Mouse (Mus musculus): ENCODE results near the gene Abhd4. TPM values are rescaled to one million over a fixed set of nuclear protein-coding genes. Genes with fewer than 3 reads are reported as not detected.

Gene Abhd4
- total RNA-seq, 2 experiments from 2014 or later, result 20.4 to 44.2 TPM

DNA sequence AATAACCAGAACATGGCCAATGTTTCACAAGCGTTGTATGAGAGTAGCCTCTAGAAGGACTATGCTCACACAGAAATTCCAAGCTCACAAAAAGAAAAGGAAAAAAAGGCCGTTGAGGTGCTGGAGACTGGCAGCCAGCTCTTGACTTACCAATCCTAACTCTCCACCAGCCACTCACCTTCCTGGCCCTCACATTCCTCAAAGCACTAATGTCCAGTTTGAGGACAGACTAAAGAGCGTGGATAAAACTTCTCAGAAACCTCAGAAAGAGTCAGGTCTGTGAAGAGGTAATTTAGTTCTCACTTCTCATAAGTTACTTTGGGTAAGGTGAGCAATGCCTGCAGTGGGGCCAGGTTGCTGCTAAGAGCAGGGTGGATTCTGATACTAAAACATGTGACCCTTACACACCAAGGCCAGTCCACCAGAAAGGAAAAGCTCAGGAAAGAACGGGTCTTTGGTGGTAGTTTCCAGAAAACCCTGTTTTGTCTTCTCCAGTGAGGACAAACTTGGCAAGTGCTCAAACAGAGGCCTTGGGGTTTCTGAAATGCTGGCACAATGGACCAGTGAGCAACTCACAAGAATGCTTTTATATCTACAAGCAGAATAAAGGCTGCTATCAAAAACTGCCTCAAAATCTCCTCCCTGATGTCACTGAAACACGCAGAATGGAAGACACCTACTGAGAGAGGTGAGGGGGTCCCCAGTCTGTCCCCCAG lies 18.0 kb upstream of the Abhd4 start:
- no peak for ATAC-seq (replicated peaks; ENCODE audit: poor library complexity)

DNA sequence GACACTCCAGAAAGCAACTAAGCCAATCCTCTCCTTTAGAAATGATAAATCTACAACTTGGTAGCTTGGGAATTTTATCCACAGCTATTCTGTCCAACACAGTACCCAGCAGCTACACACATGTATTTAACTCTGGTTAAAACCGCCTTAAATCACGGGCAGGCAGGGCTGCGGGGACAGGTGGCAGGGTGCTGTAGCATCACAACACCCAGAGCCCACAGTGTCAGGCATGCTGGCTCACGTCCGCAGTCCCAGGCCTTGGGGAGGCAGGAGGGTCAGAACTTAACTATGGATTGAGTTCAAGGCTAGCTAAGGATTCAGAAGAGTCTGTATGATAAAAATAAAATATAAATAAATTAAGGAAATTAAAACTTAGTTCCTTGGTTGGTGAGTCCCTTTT lies 17.1 kb upstream of the Abhd4 start:
- no peak for ATAC-seq (replicated peaks; ENCODE audit: poor library complexity)

DNA sequence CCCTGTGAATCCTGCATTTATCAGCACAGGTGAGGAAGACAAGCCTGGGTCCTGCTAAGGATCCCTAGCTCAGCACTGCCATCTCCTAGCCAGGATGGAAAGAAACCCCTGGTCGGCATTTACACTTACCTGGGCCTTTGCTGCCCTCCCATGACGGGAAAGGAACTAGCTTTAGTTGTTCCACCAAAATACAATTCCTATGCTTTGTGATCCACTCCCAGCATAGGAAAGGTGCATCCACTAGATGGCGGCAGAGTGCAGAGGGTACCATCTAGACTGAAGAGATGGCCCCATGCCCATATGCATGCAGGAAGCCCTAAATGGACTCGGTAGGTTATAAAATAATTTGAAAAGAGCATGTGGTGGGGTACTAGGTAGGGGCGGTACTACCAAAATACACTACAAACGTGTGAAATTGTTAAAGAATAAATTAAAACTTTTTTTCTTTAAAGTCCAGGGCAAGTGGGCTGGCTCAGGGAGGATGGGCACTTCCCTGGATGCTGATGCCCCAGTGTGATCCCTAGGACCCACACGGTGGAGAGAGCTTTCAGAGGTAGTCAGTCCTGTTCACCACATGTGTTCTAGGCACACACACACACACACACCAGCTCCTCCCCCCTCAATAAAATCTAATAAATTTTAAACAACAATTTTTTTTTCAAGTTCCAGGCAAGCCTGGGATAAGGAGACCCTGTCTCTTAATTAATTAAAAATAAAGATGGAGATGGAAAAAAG lies 14.8 kb upstream of the Abhd4 start:
- ATAC-seq (replicated peaks; ENCODE audit: poor library complexity), result peak; percentile 96

DNA sequence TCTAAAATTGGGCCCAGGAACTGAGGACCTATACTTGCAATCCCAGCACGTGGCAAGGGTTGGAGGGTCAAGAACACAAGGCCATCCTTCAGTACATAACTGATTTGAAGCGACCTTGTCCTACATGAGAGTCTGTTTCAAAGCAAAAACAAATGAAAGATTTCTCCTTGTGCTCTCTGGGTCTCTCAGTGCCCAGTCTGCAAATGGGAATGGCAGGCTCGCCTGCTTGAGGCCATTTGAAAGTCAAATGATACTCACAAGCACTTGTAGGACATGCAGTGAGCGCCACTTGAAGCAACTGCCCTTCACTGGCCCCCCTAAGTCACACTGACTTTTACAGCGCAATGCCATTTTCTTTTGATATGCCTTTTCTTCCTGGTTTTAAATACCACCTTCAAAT lies 13.4 kb upstream of the Abhd4 start:
- ATAC-seq (replicated peaks; ENCODE audit: poor library complexity), result no peak

DNA sequence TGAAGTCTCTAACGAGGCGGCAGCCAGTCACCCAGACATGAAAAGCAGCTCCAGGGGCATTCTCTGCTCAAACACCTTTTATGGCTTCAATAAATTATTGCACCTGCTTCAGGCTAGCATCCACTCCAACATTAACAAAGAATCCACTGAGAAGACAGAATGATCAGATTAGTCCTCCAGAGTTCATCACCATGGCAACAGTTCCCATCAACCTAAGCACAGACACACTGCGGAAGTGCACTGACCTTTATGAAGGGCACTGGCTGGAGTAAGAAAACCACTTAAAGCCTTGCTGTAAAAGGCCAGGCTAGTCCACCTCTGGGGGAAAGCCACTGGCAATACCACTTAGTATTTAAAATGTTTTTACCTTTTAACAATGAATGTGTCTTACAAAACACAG lies 9.8 kb upstream of the Abhd4 start:
- ATAC-seq (replicated peaks; ENCODE audit: poor library complexity), result no peak

DNA sequence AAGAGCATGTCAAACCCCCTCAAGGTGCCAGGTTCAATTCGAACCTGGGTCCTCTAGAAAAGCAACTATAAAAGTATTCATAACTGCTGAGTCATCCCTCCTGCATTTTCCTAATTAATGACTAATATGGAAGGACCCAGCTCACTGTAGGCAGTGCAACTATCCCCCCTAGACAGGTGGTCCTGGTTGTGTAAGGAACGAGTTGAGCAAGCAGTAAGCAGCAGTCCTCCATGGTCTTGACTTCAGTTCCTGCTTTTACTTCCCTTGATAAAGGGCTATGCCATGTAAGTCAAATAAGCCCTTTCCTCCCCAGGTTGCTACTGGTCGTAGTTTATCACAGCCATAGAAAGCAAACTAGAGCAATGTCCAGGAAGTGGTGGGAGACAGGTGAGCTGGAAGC lies 7.8 kb upstream of the Abhd4 start:
- peak; percentile 80 for ATAC-seq (replicated peaks; ENCODE audit: poor library complexity)

DNA sequence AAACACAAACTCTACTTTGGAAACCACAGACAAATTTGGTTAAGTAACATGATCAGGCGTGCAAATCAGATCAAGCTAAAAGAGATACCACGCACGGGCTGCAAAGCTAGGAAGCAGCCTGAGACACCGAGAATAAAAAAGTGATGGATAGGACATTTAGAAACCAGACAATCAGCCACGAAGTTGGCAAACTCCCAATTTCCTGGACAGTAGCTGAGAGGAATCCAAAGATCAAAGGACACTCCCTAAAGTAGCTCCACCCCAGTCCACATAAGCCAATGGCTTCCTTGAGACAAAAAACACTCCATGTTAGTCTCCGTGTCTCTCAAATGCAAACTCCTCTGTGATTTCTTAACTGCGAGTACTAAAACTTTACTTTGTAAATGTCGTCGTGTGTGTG lies 4.7 kb upstream of the Abhd4 start:
- ATAC-seq (replicated peaks; ENCODE audit: poor library complexity), result no peak

DNA sequence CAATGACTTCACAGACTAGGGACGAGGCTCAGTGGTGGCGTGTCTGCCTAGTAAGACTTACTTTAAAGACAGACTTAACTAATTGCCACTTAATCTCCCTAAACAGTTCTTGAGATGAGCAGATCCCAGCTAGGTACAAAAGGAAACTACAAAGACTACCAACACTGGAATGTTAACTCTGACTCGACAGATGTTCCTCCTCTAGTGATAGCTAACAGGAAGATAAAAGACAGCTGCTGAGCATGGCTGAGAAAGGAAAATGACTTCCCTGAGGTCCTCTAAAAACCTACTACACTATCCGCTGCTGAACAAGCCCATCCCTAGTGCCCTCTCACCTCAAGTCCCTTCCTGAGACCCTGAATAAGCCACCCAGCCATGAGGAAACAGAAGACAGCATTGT lies 3.9 kb upstream of the Abhd4 start:
- no peak for ATAC-seq (replicated peaks; ENCODE audit: poor library complexity)

DNA sequence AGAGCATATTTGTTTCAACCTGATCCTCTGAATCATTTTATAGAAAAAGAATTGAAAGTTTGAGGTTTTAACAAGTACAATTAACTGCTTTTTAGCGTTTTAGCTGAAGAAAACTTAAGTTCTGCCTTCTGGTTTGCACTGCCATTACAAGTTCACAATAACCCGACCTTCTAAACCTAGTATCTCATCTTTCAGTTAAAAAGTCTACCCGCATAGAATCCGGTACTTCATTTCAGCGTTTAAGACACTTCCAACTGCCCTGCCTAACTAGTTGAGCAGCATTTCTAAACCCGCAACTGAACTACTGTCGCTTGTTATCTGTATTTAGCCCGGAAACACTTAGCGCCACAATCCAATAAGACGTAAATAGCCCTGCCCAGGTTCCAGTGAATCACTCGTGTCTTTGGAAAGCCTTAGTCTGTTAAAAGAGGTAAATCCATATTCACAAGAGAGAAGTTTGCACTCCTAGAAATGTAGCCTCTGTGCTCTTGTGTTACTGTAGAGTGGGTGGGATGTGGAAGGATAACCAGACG lies 748 bp downstream of the Abhd4 start:
- no peak for ATAC-seq (replicated peaks; ENCODE audit: poor library complexity)

DNA sequence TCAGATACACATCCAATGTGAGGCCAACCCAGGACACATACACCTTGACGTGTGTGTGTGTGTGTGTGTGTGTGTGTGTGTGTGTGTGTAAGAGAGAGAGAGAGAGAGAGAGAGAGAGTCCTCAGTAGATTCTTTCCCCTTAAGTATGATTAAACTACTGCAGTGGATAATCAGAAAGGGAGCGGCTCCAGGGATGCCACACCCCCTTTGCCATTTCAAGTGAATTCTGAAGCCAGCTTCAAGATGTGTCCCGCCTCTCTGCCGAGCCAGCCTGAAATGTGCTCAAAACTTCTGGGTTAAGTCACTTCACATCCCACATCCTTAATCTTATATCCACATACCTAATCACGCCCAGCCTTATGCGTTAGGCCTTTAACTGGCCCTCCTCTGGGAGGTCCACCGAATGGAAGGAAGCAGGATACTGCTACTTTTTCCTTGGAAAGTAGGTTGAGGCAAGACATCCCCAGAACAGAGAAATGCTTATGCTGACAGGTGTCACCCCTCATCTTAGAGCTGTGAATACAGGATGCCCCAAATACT lies 4.2 kb downstream of the Abhd4 start:
- ATAC-seq (replicated peaks; ENCODE audit: poor library complexity), result no peak

DNA sequence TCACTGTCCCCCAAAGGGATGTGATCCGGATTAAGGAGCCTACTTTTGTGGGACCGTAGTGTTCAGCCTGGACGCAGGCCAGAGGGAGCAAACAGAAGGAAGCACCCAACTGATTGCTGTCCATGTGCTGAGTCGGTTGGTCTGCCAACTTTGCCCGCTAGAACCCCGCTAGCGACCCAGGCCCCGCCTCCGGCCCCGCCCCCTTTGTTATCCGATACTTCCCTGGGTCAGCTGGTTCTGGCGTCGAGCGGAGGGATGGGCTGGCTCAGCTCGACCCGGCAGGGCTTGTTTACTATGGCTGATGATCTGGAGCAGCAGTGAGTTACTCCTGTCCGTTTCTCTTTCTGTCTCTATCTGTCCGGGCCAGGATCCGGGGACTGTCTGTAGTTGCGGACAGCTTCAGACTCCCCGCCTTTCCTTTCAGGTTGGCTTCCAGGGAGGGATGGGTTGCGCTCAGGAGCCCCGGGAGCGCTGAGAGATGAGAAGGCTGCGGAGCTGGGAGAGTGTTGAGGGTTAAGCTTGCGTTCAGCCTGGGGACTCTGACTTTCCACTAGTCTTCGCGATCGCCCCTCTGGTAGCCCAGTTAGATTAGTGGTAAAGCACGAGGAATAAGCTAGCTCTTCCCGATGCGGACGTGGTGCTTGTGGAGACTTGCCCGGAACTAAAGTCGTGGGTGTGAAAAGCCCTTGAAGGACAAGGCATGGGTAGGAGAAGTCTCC lies 5.2 kb downstream of the Abhd4 start:
- ATAC-seq (replicated peaks; ENCODE audit: poor library complexity), result peak; percentile 93

DNA sequence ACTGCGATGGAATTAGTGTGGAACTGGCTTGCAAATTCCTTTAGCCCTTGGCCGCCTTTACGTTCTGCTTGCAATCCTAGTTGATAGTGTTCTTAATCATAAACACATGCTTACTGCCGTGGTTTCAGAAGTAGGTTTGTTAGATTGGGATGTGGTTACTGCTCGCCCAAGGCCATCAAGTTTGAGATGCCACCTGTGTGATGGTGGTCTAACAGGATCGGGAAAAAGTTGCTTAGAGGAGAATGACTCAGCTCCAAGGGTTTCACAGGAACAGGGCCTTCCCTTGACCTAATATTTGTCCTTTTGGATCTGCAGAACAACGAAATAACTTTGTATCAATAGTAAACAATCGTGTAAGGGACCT lies 5.7 kb downstream of the Abhd4 start:
- ATAC-seq (replicated peaks; ENCODE audit: poor library complexity), result peak; percentile 4; the same call in 1 of the 2 replicates

DNA sequence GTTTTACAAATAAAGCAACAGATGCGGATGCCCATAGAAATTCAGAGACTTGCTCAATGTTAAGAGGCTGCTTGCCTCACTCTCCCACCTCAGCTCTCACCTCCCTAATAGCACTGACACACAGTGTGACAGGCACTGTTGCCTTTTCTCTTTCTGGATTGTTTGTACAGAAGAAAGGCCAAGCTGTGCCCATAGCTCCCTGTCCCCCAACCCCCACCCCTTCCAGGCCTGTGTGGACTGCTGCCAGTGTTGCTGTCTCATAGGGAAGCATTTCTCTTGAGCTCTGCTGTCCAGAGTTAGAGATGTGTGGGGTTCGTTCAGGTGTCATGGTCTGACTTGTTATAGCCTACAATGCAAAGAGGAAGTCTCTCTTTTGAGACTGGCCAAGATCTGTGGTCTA lies 6.2 kb downstream of the Abhd4 start:
- ATAC-seq (replicated peaks; ENCODE audit: poor library complexity), result no peak

DNA sequence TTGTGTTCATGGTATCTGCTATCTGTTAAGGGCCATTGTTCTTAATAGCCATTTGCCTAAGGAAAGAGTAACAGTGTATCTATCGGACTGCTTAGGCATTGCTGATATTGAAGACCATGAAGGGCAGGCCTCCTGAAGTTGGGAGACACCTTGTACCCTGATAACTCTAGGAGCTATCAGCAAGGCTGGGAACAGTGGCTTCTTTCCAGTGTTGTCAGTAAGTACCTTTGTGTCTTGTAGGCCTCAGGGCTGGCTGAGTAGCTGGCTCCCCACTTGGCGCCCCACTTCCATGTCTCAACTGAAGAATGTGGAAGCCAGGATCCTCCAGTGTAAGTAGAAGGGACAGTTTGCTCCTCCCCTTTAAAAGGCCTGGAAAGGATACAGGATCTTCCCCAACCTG lies 7.4 kb downstream of the Abhd4 start:
- no peak for ATAC-seq (replicated peaks; ENCODE audit: poor library complexity)

DNA sequence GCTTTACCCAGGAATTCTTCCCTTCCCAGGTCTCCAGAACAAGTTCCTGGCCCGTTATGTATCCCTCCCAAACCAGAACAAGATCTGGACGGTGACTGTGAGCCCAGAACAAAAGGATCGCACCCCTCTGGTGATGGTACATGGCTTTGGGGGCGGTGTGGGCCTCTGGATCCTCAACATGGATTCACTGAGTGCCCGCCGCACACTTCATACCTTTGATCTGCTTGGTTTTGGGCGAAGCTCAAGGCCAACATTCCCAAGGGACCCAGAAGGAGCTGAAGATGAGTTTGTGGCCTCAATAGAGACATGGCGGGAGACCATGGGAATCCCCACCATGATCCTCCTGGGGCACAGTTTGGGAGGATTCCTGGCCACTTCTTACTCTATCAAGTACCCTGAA lies 8.6 kb downstream of the Abhd4 start:
- ATAC-seq (replicated peaks; ENCODE audit: poor library complexity), result no peak

DNA sequence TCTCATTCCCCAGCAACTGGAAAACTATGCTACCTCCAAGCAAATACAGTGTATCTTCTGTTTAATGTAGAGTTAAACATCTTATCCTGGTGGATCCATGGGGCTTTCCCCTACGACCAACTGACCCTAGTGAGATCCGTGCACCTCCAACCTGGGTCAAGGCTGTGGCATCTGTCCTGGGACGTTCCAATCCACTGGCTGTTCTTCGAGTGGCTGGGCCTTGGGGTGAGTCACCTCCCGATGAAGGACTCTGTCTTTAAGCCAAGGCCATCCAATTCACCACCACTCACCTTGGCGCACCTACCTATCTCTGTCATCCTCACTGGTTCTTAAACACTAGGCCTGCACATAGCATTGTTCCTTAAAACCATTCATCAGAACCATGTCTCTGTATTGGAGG lies 9.1 kb downstream of the Abhd4 start:
- ATAC-seq (replicated peaks; ENCODE audit: poor library complexity), result no peak

DNA sequence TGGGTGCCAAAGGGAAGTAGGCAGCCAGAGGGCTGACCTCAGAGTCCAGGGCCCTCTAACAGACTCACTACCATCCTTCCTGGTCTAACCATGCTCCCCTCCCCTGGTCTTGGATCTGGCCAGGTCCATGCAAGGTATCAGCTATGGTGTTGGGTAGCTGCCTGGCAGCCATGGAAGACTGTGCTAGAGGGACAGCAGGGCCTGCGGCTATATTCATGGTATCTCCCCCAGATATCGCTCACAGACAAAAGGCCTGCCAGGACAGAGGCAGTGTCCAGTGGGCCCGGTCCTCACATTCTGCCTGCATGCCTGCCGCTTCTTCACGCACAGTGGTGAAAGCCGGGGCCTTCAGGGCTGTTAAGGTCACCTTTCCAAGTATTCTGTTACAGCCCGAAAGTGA lies 10.2 kb downstream of the Abhd4 start:
- ATAC-seq (replicated peaks; ENCODE audit: poor library complexity), result no peak

DNA sequence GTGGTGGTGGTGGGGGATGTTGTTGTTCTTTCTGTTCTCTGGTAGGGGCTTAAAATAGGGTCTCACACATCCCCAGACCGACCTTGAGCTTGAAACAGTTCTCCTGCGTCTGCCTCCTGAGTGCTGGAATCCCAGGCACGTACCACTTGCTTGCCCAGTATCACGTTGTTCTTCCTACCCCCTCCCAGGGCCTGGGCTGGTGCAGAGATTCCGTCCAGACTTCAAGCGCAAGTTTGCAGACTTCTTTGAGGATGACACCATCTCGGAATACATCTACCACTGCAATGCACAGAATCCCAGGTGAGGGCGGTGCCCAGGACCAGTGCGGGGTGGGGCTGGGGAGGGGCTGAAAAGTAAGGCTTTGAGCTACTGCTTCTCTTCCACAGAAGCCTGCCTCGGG lies 11.1 kb downstream of the Abhd4 start:
- ATAC-seq (replicated peaks; ENCODE audit: poor library complexity), result no peak

DNA sequence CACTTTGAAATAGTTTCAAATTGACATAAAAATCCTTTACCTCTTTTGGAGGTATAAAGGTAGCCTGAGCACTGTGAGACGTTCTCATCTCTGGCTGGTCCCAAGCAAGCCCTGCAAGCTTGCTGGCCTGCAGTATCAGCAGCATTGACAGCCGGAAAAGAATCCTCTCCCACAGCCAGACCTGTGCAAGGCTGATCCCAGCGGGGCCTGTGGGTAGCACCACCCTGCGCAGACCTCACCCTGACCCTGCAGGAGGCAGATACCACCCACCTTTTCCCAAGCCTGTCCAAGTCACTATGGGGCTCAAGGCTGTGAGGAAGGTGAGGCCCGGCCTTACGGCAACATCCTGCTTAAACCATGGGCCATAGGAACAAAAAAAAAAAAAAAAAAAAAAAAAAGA lies 12.0 kb downstream of the Abhd4 start:
- no peak for ATAC-seq (replicated peaks; ENCODE audit: poor library complexity)

DNA sequence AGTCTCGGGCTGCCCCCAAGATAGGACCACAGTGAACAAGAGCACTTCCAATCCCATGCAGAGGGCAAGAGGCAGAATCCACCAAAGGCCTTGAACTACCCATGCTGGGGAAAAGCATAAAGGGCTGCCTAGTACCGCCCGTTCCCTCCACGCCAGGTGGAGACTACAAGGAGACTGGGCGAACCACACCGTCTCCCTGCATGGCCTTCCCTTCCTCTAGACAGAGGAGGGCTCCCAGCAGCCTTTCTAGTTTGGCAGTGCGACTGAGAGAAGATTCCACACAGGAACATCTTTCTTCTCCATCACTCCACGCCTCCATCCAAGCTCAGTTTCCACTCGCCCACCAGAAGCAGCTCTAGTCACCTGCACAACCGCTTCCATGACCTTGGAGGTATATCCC lies 14.0 kb downstream of the Abhd4 start:
- no peak for ATAC-seq (replicated peaks; ENCODE audit: poor library complexity)

DNA sequence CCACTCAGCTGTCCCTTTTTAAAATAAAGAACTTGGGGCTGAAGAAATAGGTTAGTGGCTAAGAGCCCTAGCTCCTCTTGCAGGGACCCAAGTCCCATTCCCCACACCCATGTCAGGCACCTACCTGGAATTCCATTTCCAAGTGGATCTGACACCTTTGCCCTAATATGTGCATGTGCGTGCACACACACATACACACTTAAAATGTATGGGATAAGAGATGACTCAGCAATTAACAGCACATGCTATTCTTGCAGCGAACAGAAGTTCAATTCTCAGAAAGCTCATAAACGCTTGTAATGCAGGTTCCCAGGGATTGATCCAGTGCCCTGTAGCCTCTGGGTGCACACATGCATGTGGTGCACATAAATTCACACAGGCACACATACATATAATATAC lies 15.6 kb downstream of the Abhd4 start:
- ATAC-seq (replicated peaks; ENCODE audit: poor library complexity), result no peak

DNA sequence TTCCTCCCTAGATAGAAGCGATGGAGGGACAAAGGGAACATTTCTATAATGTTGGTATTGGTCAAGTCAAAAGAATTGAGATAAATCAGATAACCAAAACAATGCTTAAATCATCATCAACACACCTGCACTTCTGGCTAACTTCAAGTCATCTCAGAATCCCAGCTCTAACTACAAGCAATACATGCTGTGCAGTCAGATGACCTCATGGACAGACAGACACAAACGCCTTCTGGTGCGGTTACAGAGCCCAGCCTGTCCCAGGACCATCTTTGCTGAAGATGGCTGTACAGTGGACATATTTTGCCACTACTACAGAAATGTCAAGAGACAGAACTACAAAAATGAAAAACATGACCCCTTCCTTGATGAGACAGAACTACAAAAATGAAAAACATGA lies 16.4 kb downstream of the Abhd4 start:
- ATAC-seq (replicated peaks; ENCODE audit: poor library complexity), result no peak
